Mouse (Mus musculus) CD8-positive naive resting alpha-beta T cell, adult 2 months (primary cell): ENCODE results near the gene Napb.

Source experiments
- DNase-seq, 2 experiments: peaks; one replicate each; pipeline ENCODE4 v3.0.0; 2022; ENCODE audit warnings: low read depth in 2 of 2, low spot score in 2 of 2

Gene Napb

GRCm38 (mm10) chr2:148689444-148690140 is 42.7 kb downstream of the Napb start:
- DNase-seq = no peak

GRCm38 (mm10) chr2:148687971-148688370 is 44.3 kb downstream of the Napb start:
- DNase-seq = no peak

- no peak for DNase-seq
Observed at GRCm38 (mm10) chr2:148686862-148687261, 45.4 kb downstream of the Napb start.

- DNase-seq = no peak
Observed at GRCm38 (mm10) chr2:148685709-148686108, 46.6 kb downstream of the Napb start.

- no peak for DNase-seq
Observed at GRCm38 (mm10) chr2:148684972-148685371, 47.3 kb downstream of the Napb start.

DNA sequence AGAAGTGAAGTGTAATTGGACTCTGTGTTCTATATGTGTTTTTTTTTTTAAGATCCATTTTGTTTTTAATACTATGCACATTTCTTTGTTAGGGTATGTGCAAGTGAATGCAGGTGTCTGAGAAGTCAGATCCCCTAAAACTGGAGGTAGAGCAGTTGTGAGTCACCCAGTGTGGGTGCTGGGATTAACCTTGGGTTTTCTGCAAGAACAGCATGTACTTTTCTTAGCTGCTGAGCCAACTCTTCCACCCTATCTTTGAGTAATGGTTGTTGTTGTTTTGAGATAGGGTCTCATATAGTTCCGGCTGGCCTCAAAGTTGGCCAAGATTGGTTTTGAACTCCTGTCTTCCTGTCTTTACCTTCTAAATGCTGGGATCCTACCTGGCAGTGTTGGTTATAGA is 49.2 kb downstream of the Napb start:
- DNase-seq = no peak

GRCm38 (mm10) chr2:148681461-148681891 is 50.8 kb downstream of the Napb start:
- DNase-seq = peak in 1 of 2 experiments; percentile 38

- DNase-seq = peak; percentile 95 to 96
Observed at GRCm38 (mm10) chr2:148680775-148681291, 51.4 kb downstream of the Napb start, which contains the start of gene Gzf1. TSS of gene Gzf1 (plus strand) at chr2:148681023.

DNA sequence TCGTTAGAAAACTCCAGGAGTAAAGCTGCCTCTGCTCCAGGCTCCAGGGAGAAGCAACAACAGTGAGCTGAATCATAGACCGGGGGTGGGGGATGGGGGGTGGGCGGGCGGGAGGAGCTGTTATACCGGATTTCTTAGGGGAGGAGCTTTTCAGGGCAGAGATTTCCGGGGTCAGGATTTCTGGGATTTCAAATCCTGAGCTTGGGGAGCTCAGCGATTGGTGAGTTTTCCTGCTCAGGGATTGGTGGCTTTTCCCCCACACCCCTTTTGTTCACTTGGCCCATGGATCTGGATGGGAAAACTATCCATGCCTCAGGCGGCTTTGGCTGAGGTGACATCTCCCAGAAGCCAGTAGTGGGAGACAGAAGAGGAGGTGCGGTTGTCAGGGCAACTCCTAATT is 52.9 kb downstream of the Napb start:
- DNase-seq = no peak

- DNase-seq = no peak
Observed at GRCm38 (mm10) chr2:148677801-148678200, 54.5 kb downstream of the Napb start.

- DNase-seq = peak; percentile 99
Observed at GRCm38 (mm10) chr2:148672199-148673096, 59.8 kb downstream of the Napb start, which contains the start of gene Nxt1. TSS of gene Nxt1 (plus strand) at chr2:148672601.

GRCm38 (mm10) chr2:148663458-148663857 is 68.8 kb downstream of the Napb start:
- no peak for DNase-seq

DNA sequence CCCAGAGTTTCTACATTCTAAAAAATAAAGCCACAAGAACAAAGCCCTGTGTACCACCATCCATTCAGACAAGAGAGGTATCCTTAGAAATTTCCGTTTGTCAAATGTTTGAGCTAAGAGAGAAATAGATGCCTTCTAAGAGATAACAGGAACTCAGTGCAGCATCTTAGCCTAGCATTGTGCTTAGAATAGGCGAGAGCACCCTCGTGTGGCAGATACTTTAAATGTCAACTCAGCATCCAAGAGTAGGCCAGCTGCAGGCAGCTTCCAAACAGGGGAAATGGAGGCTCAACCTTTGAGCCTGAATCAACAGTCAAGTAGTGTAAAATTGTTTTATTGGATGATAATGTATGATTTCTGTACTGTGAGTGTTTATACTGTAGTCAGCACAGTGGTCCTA is 77.3 kb downstream of the Napb start:
- peak; percentile 13 to 26 for DNase-seq

DNA sequence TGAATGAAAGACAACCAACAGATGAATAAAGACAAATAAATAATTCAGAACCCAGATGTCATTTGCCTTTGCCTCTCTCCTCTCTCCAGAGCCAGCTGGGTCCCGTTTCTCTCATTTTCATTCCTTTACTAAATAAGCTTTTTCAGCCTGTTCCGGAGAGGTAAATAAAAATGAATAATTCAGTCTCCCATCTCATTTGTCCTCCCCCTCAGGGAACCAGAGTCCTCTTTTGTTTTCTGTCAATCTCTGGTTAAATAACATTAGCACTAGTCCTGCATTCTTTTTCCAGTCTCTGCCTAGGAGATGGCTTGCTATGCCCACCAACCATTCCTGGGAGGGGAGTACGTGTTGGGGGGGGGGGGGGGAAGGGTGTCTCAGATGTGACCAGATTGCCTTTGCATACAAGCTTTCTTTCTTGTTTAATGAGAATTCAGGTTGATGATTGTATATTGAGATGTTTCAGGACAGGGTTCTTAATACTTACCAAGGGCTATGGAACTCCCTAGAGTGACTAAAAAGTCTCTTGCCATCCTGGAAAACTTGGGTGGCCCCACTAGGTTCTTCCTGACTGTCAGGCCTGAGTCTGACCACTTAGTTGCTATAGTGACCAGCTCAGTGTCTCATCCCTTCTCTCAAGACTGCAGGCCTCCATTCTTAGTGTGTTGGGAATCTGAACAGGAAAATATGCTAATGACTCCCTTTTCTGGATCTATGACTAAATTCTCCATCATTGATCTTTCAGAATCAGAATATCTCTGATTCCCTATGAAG is 81.5 kb downstream of the Napb start:
- DNase-seq = no peak

- no peak for DNase-seq
Observed at GRCm38 (mm10) chr2:148644421-148645000, 87.8 kb downstream of the Napb start.
